Mouse (Mus musculus) spleen, postnatal 14 days (tissue): ENCODE data around the gene Cabp1.

Experiments used
- DNase-seq, 2 experiments: peaks; one replicate each; pipeline ENCODE4 v3.0.0; 2021 to 2022; ENCODE audit warnings: low spot score in 2 of 2

The Cabp1 gene

GRCm38 (mm10) chr5:115210380-115210779, 16.2 kb upstream of the Cabp1 start:
- peak in 1 of 2 experiments; percentile 38 for DNase-seq

- no peak for DNase-seq
Measured at GRCm38 (mm10) chr5:115208601-115209000, 14.4 kb upstream of the Cabp1 start.

- no peak for DNase-seq
Measured at GRCm38 (mm10) chr5:115207892-115208291, 13.7 kb upstream of the Cabp1 start.

GRCm38 (mm10) chr5:115207244-115207643, 13.1 kb upstream of the Cabp1 start:
- no peak for DNase-seq

GRCm38 (mm10) chr5:115204562-115205311, 10.6 kb upstream of the Cabp1 start:
- no peak for DNase-seq

DNA sequence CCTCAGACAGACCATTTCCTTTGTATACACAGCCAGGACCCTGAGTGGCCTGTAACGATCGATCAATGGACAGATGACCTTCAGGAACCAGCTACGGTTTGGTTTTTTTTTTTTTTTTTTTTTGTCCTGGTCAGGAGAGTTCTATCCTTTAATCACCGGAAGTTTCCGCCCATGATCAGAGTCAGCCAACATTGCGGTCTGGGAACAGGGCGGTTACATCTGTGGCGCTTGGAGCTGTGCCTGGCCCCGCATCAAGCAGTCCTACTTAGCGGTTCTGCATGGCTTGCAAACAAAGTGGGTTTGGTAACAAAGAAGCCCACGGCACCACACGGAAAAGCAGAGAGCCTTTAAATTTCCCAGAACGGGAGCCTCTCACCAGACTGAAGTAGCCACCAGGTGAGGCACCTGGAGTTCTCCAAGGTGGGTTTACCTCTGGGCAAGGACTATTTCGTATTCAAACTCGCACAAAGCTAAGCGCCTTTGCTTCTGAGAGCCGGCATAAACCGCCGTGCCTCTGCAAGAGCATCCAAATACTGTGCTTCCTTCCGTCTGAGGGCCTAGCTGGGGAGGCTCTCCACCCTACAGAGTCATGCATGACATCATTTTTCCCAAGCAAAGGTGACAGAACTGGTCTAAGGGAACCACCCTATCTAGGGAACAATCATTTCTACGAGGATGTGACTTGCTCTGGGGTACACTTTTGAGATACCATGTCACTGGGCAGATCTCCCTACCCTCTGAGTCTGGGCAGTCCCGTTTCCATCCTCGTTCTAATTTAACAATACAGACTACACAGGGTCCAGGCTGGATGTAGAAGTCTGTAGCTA, 9.8 kb upstream of the Cabp1 start:
- DNase-seq = no peak

DNA sequence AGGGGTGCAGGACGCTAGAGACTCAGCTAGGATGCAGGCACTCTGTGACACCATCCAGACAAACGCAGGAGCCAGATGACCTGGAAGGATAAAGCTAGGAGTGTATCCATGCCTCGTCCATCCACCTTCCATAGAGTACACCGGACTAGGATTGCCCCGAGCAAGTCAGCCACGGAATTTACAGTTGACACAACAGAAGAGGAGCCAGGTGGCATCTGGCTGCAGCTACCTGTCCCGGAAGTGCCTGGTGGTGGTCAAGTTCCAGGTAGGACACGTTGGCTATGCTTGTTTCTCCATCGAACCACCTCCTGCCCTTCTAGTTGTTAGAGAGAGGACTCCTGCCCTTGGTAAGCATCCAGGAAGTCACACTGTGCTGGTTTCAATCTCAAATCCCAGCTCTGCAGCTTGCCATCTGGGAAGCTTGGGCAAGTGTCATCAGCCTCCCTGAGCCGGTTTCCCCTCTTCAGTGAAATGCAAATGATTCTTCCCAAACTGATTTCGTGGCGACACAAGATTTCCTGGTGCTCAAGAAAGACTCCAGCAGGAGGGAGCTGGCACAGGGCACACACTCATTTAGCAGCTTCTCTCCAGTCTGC, 543 bp upstream of the Cabp1 start:
- DNase-seq = no peak

DNA sequence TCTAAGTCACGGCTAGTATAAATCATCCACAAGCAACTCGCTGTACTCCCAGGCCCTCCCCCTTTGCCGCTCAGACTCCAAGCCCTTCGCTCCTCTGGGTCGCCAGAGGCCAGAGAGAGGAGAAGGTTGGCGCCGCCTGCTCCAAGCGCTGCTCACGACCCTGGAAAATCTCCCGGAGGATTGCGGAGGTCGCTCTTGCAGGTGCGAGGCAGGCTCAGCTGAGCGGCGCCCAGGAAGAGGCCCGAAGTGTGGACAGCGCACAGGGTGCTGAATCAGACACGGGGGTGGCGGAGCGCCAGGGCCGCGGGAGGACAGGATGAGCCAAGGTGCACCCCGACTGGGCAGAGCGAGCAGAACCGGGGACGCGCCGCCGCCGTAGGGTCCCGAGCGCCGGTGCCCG, 955 bp downstream of the Cabp1 start:
- DNase-seq = peak in 1 of 2 experiments; percentile 39

DNA sequence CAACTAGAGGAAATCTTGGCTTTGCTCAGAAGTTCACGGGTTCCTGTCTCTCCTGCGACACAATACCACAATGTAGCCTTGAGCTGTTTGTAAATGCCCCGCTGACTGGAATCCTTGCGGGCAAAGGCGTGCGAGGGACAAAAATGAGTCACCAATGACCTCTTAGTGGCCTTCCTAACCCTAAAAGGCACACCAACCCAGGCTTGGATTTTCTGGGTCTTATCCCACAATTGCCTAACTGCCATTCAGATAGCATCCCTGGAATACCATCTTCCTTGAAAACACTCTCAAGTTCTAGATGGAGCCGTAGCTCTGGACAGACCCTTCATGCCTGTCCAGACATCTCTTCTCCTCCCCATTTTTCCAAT, 1.4 kb downstream of the Cabp1 start:
- DNase-seq = no peak

GRCm38 (mm10) chr5:115191880-115192827, 2.0 kb downstream of the Cabp1 start:
- DNase-seq = no peak

- DNase-seq = no peak
Measured at GRCm38 (mm10) chr5:115190081-115190480, 4.1 kb downstream of the Cabp1 start.

DNA sequence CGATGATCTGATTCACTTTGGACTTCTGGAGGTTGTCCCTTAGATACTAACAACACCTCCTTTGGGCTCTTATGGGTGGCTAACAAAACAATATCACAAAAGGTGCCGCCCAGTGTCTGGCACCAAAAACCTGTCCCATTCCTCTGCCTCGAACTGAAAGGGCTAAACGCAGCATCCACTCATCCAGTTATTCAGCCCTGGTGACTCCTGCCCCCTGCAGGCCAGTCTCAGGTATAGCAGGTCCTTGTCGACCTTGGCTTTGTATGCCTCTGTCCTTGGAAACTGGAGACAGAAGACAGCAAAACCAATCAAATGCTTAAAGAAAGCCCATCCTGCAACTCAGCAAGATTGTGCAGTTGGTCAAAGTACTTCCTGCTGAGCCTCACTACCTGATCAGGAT, 5.4 kb downstream of the Cabp1 start:
- DNase-seq = peak in 1 of 2 experiments; percentile 38

GRCm38 (mm10) chr5:115187188-115188131, 6.7 kb downstream of the Cabp1 start:
- DNase-seq = peak; percentile 74 to 89

- DNase-seq = no peak
Measured at GRCm38 (mm10) chr5:115186371-115187073, 7.7 kb downstream of the Cabp1 start.

- no peak for DNase-seq
Measured at GRCm38 (mm10) chr5:115184726-115185125, 9.5 kb downstream of the Cabp1 start.

GRCm38 (mm10) chr5:115183482-115183881, 10.7 kb downstream of the Cabp1 start:
- no peak for DNase-seq

- no peak for DNase-seq
Measured at GRCm38 (mm10) chr5:115182925-115183324, 11.3 kb downstream of the Cabp1 start.

DNA sequence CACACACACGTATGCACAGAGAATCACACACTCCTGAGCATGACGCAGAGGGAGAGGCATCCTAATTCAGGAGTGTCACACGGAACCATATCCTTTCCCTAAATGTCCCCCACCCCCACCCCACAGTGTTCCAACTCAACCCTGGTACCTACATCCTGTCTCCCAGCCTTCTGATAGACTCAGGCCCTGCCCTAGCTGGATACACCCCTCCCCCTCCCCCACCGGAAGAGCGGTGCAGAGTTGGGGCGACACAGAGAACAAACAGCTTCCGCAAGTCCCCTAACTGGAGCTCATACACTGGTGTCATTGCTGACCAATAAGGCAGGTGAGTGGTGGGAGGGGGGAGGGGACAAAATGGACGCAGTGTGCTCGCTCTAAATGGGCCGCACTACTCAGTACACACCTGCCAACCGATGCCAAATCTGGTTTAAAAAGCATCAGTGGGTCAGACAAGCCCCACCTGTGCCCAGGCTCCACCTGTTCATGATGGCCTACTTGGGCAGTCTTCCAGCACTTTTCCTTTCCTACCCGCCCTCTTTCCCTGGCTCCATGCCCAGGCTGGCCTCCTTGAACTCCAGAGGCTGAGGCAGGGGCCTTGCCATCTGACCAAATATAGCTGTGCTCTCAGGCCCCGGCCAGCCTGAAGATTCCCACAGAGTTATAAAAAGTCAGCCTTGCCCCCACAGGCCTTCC, 12.8 kb downstream of the Cabp1 start:
- no peak for DNase-seq

DNA sequence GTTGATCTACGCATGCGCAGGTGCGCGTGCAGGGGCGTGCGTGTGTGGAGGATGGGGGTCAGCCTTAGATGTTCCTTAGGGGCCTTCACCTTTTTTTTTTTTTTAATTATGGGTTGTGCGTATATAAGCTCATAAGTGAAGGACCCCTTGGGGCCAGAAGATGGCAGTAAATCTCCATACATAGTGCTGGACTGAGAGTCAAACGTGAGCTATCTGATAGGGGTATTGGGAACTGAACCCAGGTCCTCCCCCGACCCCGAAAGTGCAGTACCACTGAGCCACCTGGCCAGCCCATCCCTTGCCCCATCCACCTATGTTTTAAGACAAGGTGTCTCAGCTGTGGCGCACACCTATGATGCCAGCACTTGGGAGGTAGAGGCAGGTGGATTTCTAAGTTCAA, 14.6 kb downstream of the Cabp1 start:
- DNase-seq = no peak
